Mouse (Mus musculus) 3134 (cell line): ENCODE measurements around the gene Tmem150b.

Experiments
- DNase-seq: peaks from one replicate; pipeline ENCODE4 v3.0.0-alpha.2; 2011; ENCODE audit warnings: low spot score; ENCODE audit not compliant: insufficient read length; ENCODE audit errors: extremely low read depth

Tmem150b gene

DNA sequence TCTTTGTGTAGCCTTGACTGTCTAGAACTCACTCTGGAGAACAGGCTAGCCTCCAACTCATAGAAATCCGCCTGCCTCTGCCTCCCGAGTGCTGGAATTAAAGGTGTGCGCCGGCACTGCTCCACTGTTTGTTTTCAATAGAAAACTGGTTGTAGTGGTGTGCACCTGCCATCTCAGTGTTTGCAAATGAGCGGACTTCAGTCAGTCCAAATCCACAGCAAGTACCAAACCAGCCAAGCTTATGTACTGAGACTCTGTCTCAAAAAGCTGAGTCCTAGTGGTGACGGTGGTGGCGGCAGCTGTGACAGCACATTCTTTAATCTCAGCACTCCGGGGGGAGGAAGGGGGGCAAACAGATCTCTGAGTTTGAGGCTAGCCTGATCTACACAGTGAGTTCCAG lies 56.5 kb downstream of the Tmem150b start:
- DNase-seq = no peak

DNA sequence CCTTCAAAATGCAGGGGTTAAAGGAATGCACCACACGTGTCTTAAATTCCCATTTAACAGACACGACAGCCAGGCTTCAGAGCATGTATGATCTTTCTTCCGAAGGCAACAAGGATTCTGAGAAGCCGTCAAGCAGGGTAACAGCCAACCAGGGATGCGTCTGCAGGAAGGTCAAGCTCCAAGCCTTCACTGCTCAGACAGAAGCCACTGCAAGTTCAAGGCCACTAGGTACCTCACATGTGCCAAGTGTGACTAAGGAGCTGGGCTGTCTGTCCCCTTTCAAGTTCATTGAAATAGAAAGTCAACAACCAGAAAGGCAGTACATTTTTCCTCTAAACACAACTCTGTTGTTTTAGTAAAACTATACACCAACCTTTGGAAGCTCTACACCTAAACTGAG lies 58.2 kb downstream of the Tmem150b start:
- no peak for DNase-seq

DNA sequence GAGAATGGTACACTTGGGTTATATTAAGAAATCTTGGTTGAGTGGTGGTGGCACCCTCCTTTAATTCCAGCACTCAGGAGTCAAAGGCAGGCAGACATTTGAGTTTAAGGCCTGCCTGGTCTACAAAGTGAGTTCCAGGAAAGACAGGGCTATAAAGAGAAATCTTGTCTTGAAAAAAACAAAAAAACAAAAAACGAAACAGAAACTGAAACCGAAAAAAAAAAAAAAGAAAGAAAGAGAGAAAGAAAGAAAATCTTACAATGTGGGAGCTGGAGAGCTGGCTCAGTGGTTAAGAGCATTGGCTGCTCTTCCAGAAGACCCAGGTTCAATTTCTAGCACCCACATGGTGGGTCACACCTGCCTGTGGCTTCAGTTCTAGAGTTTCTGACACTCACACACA lies 61.3 kb downstream of the Tmem150b start:
- no peak for DNase-seq

GRCm38 (mm10) chr7:4663179-4663578 lies 61.9 kb downstream of the Tmem150b start:
- DNase-seq = no peak

GRCm38 (mm10) chr7:4659911-4660443 lies 65.1 kb downstream of the Tmem150b start:
- DNase-seq = no peak

DNA sequence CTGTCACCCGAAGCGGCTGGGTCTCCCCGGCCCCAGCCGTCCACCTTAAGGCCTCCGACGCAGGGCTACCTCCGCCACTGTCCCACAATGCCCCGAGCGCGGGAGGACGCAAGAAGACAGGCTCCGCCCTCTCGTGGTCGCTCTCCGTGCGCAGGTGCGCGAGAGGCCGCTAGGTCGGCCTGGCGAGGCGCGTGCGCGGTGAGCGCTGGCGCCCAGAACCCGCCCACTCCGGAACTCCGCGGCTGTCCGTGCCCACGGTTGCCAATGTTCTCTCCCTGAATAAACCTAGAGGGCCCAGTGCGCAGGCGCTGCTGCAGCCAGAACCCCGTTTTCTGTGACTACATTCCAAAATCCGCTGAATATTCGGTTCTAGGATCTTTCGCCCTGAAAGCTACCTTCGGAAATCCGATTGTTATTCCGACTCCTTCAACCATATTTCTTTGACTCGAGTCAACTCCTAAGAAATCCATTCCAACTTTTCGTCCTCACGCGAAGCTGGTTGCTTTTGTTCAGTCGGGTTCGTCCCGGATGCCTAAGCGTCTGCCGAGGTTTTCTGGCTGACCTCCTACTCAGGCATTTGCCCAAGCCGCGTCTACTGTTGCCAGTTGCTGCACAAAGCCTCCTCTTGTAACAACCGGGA lies 66.0 kb downstream of the Tmem150b start, which contains the start of gene Ppp6r1:
TSS of gene Ppp6r1 (minus strand) at position 108 of the 640 bp plus-strand sequence.
- peak; percentile 98 for DNase-seq

- DNase-seq = no peak
These were observed 66.7 kb downstream of the Tmem150b start for GRCm38 (mm10) chr7:4658128-4658907.

- DNase-seq = no peak
These were observed 67.4 kb downstream of the Tmem150b start for GRCm38 (mm10) chr7:4657521-4658127.
